Mouse (Mus musculus) kidney, embryonic 14.5 days (tissue): ENCODE data around the gene 4430402I18Rik. TPM values are rescaled to one million over a fixed set of nuclear protein-coding genes. Genes with fewer than 3 reads are reported as not detected.
A peak's percentile ranks its signal among the peaks of the same experiment; 100 is the strongest.

ENCODE experiments used
- ATAC-seq: fragments of 200-750 bp; cut with Nextera tagmentation; 2 replicates; pipeline ENCODE4 v1.8.0; 2017; ENCODE audit warnings: moderate number of reproducible peaks, mild to moderate bottlenecking, moderate TSS enrichment, moderate library complexity; ENCODE audit not compliant: low FRiP score, low TSS enrichment
- H3K27ac ChIP-seq: fragments of 300-500 bp; sonication (generic); 2 replicates; pipeline ENCODE4 v1.5.1; 2014; ENCODE audit warnings: low read depth, mild to moderate bottlenecking, low read length, moderate library complexity, mixed read lengths
- H3K27me3 ChIP-seq: fragments of 300-500 bp; sonication (generic); 2 replicates; pipeline ENCODE4 v1.6.1; 2014; ENCODE audit warnings: mild to moderate bottlenecking, low read length; ENCODE audit not compliant: control insufficient read depth, insufficient read depth
- H3K36me3 ChIP-seq: fragments of 300-500 bp; sonication (generic); 2 replicates; pipeline ENCODE4 v1.6.1; 2014; ENCODE audit warnings: low read length, mixed read lengths; ENCODE audit not compliant: control insufficient read depth, insufficient read depth
- H3K4me1 ChIP-seq: fragments of 300-500 bp; sonication (generic); 2 replicates; pipeline ENCODE4 v1.6.1; 2014; ENCODE audit warnings: low read length, mixed read lengths; ENCODE audit not compliant: control insufficient read depth, insufficient read depth
- H3K4me2 ChIP-seq: fragments of 300-500 bp; sonication (generic); replicated peaks from 2 replicates; pipeline ENCODE4 v1.6.1; 2014; ENCODE audit warnings: low read depth, mild to moderate bottlenecking, low read length
- H3K4me3 ChIP-seq: fragments of 300-500 bp; sonication (generic); 2 replicates; pipeline ENCODE4 v1.5.1; 2014; ENCODE audit warnings: mild to moderate bottlenecking, low read length
- H3K9ac ChIP-seq: fragments of 300-500 bp; sonication (generic); 2 replicates; pipeline ENCODE4 v1.6.1; 2014; ENCODE audit warnings: low read depth, mild to moderate bottlenecking, low read length, moderate library complexity
- H3K9me3 ChIP-seq: fragments of 300-500 bp; sonication (generic); 2 replicates; pipeline ENCODE4 v1.6.1; 2016; ENCODE audit warnings: low read length; ENCODE audit not compliant: control insufficient read depth
- WGBS: fragments of 180-500 bp; shearing (Covaris S2); extraction: QIAGEN DNeasy Blood & Tissue Kit; methylation state at CpG from one replicate; pipeline ENCODE4 v1.1.7; 2014; 5-methylcytosine and 5-hydroxymethylcytosine counted together
- polyA plus RNA-seq: library from polyadenylated mRNA; unstranded; fragments of >200 nt; fragmentation: Nextera tagmentation; extraction: Ambion mirVana; gene quantifications from 2 replicates; pipeline ENCODE4 v1.2.1, GENCODE M21; 2014

The 4430402I18Rik gene
- polyA plus RNA-seq, 1 experiment from 2014 or later, result 3.0 TPM

GRCm38 (mm10) chr19:28916492-28916891 is 51.1 kb downstream of the 4430402I18Rik start:
- no peaks in the 10 kb centered on the region for H3K9me3 ChIP-seq
- H3K4me1 ChIP-seq, result 0 out of 2 replicates have a peak, but pooled peaks cover 5% of the 10 kb centered on the region
- no peak overlapping the region for H3K4me2 ChIP-seq
- ATAC-seq, result no peak
- WGBS, result 52% methylated on average over 4 of the region's 4 CpGs
- H3K4me3 ChIP-seq, result no peak overlapping the region
- no peak overlapping the region for H3K9ac ChIP-seq
- no peak overlapping the region for H3K27ac ChIP-seq
- H3K36me3 ChIP-seq, result no peaks in the 10 kb centered on the region
- no peaks in the 10 kb centered on the region for H3K27me3 ChIP-seq

- no peak overlapping the region for H3K4me3 ChIP-seq
- H3K4me2 ChIP-seq, result no peak overlapping the region
- 0 out of 2 replicates have a peak, but pooled peaks cover 5% of the 10 kb centered on the region for H3K4me1 ChIP-seq
- H3K9ac ChIP-seq, result 0 out of 2 replicates have a peak overlapping the region, but pooled peaks have one; percentile 12
- WGBS, result 59% methylated on average over 2 of the region's 2 CpGs
- H3K36me3 ChIP-seq, result no peaks in the 10 kb centered on the region
- no peaks in the 10 kb centered on the region for H3K9me3 ChIP-seq
- no peak for ATAC-seq
- H3K27me3 ChIP-seq, result no peaks in the 10 kb centered on the region
- H3K27ac ChIP-seq, result no peak overlapping the region
Measured at GRCm38 (mm10) chr19:28915602-28916250, 51.9 kb downstream of the 4430402I18Rik start.

GRCm38 (mm10) chr19:28914598-28914997 is 53.0 kb downstream of the 4430402I18Rik start:
- Histone ChIP-seq H3K36me3 (no peaks in the 10 kb centered on the region), H3K9ac (no peak overlapping the region), H3K4me1 (0 out of 2 replicates have a peak, but pooled peaks cover 5% of the 10 kb centered on the region), H3K4me2 (no peak overlapping the region), H3K9me3 (no peaks in the 10 kb centered on the region), H3K27me3 (no peaks in the 10 kb centered on the region), H3K27ac (no peak overlapping the region), H3K4me3 (no peak overlapping the region)
- no peak for ATAC-seq
- 76% methylated on average over 6 of the region's 6 CpGs for WGBS

GRCm38 (mm10) chr19:28908693-28909092 is 58.9 kb downstream of the 4430402I18Rik start:
- H3K27me3 ChIP-seq, result no peaks in the 10 kb centered on the region
- no peaks in the 10 kb centered on the region for H3K4me1 ChIP-seq
- no peaks in the 10 kb centered on the region for H3K36me3 ChIP-seq
- no peak overlapping the region for H3K27ac ChIP-seq
- H3K9ac ChIP-seq, result no peak overlapping the region
- no peaks in the 10 kb centered on the region for H3K9me3 ChIP-seq
- ATAC-seq, result no peak
- no peak overlapping the region for H3K4me2 ChIP-seq
- WGBS, result 82% methylated on average over 9 of the region's 9 CpGs
- no peak overlapping the region for H3K4me3 ChIP-seq

GRCm38 (mm10) chr19:28908186-28908585 is 59.4 kb downstream of the 4430402I18Rik start:
- 64% methylated on average over 4 of the region's 4 CpGs for WGBS
- H3K4me2 ChIP-seq, result no peak overlapping the region
- no peak overlapping the region for H3K9ac ChIP-seq
- H3K36me3 ChIP-seq, result no peaks in the 10 kb centered on the region
- no peaks in the 10 kb centered on the region for H3K27me3 ChIP-seq
- no peak overlapping the region for H3K4me3 ChIP-seq
- no peaks in the 10 kb centered on the region for H3K9me3 ChIP-seq
- H3K4me1 ChIP-seq, result no peaks in the 10 kb centered on the region; the same call in 1 of the 2 replicates
- no peak for ATAC-seq
- no peak overlapping the region for H3K27ac ChIP-seq

GRCm38 (mm10) chr19:28903536-28904119 is 64.0 kb downstream of the 4430402I18Rik start:
- ATAC-seq, result no peak

GRCm38 (mm10) chr19:28902806-28903205 is 64.8 kb downstream of the 4430402I18Rik start:
- 71% methylated on average over 4 of the region's 4 CpGs for WGBS
- Histone ChIP-seq H3K36me3 (no peaks in the 10 kb centered on the region), H3K27me3 (no peaks in the 10 kb centered on the region), H3K4me3 (no peak overlapping the region), H3K4me1 (no peaks in the 10 kb centered on the region; the same call in 1 of the 2 replicates), H3K9ac (no peak overlapping the region), H3K4me2 (no peak overlapping the region), H3K9me3 (no peaks in the 10 kb centered on the region), H3K27ac (no peak overlapping the region)
- ATAC-seq, result no peak

More at GRCm38 (mm10) chr19:28903536-28904119, 64.0 kb downstream of the 4430402I18Rik start:
- Histone ChIP-seq H3K9ac (no peak overlapping the region), H3K9me3 (no peaks in the 10 kb centered on the region), H3K4me2 (no peak overlapping the region), H3K4me3 (no peak overlapping the region), H3K27ac (no peak overlapping the region), H3K4me1 (no peaks in the 10 kb centered on the region; the same call in 1 of the 2 replicates), H3K36me3 (no peaks in the 10 kb centered on the region), H3K27me3 (no peaks in the 10 kb centered on the region)
- WGBS, result 83% methylated on average over 8 of the region's 8 CpGs

- Histone ChIP-seq H3K9me3 (no peaks in the 10 kb centered on the region), H3K4me2 (no peak overlapping the region), H3K27ac (no peak overlapping the region), H3K27me3 (no peaks in the 10 kb centered on the region), H3K36me3 (no peaks in the 10 kb centered on the region), H3K4me1 (no peaks in the 10 kb centered on the region; the same call in 1 of the 2 replicates), H3K4me3 (no peak overlapping the region), H3K9ac (no peak overlapping the region)
- 6% methylated on average over 2 of the region's 2 CpGs for WGBS
- peak; percentile 88 for ATAC-seq
Measured at GRCm38 (mm10) chr19:28902111-28902510, 65.5 kb downstream of the 4430402I18Rik start.

GRCm38 (mm10) chr19:28900771-28901170 is 66.8 kb downstream of the 4430402I18Rik start:
- 0 out of 2 replicates have a peak, but pooled peaks cover 4% of the 10 kb centered on the region for H3K27me3 ChIP-seq
- H3K4me3 ChIP-seq, result no peak overlapping the region
- no peaks in the 10 kb centered on the region for H3K9me3 ChIP-seq
- H3K9ac ChIP-seq, result no peak overlapping the region
- no peaks in the 10 kb centered on the region; the same call in 1 of the 2 replicates for H3K4me1 ChIP-seq
- no peak for ATAC-seq
- no peak overlapping the region for H3K4me2 ChIP-seq
- H3K27ac ChIP-seq, result no peak overlapping the region
- WGBS, result 95% methylated on average over 2 of the region's 2 CpGs
- no peaks in the 10 kb centered on the region for H3K36me3 ChIP-seq
